Mouse (Mus musculus) left cerebral cortex, postnatal 36 days (tissue): Measurements from ENCODE around the gene Col8a2. TPM values are rescaled to one million over a fixed set of nuclear protein-coding genes. Genes with fewer than 3 reads are reported as not detected.

Source experiments
- DNase-seq, 2 experiments: peaks; one replicate each; pipeline ENCODE4 v3.0.0; 2021 to 2022; ENCODE audit warnings: low spot score in 2 of 2, mixed read lengths in 1 of 2
- intact Hi-C: fragments of 180-260 bp; cut with DNase I; formaldehyde crosslinking; loops from one replicate; pipeline ENCODE4 v1.15.1; 2025
- total RNA-seq, 2 experiments: library from RNA; stranded (reverse); gene quantifications; 2 replicates each; pipeline ENCODE4 v1.2.3; 2021

The Col8a2 gene
- 1 to 10 TPM; 1.6 to 1.7 TPM for total RNA-seq

- intact Hi-C loops, result no loop called here
- DNase-seq, result no peak
Measured at GRCm38 (mm10) chr4:126286492-126286891, at the start of gene Col8a2. Gene Col8a2, plus strand, starts transcription at chr4:126286793.

DNA sequence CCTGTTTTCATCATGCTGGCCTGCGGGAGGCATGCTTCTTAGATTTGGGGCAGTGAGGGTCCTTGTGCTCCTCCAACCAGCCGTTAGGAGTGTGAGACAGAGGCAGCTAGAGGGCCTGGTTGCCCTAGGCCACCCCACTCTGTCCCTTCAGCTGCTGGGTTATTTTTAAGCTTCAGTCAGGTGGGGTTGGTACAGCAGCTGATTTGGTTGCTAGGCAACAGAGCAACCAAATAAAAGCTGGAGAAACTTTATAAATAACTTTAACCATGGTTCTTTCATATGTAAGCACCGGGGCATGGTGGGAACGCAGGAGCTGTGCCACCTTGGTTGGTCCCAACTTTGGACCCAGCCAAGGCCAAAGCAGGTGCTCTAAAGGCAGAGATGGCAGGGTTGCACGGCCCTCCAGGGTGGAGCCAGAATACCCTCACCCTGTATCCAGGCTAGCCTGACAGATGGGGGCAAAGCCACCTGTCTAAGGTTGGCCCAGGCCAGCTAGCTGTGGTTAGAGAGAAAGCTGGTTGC is 48.8 kb upstream of the Col8a2 start:
- DNase-seq, result peak; percentile 50 to 54
- intact Hi-C loops, result loop anchor here (2.0 kb wide), 1 partner anchor 17 kb away; no protein-coding TSS in a partner anchor

GRCm38 (mm10) chr4:126239862-126240475 is 46.6 kb upstream of the Col8a2 start:
- peak; percentile 18 to 20 for DNase-seq
- intact Hi-C loops, result no loop called here

DNA sequence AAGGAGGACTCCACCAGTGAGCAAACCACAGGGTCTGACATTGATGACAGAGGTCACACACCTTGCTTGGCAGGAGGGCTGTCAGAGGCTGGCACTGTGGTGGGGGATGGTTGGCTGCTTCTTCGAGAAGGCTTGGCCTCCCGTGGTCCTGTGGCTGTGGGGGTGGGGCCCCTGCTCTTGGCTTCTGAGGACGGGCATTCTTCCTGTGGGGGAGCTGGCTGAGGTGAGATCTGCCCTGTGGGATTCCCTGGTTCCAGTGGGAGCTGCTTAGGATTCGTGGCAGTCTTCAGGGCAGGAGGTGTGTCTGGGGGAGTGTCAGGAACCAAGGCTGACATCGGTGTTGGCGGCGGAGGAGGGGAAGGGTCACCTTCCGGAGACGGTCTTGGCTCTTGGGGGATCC is 44.6 kb upstream of the Col8a2 start:
- peak in 1 of 2 experiments; percentile 3 for DNase-seq
- intact Hi-C loops, result loop anchor here (2.0 kb wide), 1 partner anchor 15 kb away; the partner anchor contains the start of gene Map7d1

DNA sequence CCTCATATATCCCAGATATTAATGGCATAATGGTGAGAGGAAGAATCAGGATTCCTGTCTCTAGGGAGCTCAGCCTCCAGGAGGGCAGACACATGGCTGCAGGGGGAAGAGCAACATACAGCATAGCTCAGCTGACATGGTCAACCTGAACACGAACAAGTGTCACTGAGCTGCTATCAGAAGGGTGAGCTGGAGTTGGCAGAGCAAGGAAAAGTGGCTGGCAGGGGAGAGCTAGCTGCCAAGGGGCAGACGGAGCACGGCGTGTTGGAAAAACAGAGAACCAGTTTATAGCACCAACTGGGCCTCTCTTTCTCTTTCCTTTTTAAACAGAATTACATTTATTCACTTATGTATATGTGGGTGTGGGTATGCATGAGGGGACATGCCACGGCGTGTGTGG is 44.1 kb upstream of the Col8a2 start:
- DNase-seq, result peak in 1 of 2 experiments; percentile 4
- intact Hi-C loops, result loop anchor here (2.0 kb wide), 1 partner anchor 14 kb away; the partner anchor contains the start of gene Map7d1

DNA sequence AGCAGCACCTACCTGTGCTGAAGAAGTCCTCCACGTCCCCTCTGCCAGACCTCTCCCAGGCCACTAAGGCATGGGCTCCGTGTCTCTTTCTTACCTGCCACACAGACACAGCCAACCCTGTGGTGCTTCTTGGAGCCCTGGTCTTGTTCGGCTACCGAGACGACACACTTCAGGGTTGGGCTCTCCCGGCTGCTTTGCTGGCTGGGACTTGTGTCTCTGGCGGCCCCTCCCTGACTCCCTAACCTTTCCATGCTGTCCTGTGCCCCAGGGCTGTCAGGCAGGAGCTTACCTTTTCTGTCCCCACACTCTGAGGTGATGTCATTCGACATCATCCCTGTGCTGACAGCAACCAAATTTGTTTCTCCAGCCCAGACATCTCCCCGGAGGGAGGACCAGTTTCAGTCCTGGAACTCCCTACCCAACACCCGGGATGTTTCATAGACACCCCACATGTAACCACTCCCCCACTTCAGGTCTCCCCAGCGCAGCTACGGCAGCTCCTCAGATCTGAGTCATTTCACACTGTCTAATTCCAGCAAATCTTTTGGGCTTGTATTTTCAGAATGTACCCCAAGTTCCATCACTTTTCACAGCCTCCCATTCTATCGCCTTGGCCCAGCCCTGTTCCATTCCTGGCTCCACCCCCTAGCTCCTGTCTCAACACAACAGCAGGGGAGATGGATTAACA is 40.2 kb upstream of the Col8a2 start:
- DNase-seq, result peak; percentile 56 to 73
- intact Hi-C loops, result no loop called here

- intact Hi-C loops, result no loop called here
- DNase-seq, result peak in 1 of 2 experiments; percentile 8
Measured at GRCm38 (mm10) chr4:126248261-126248868, 38.2 kb upstream of the Col8a2 start.

DNA sequence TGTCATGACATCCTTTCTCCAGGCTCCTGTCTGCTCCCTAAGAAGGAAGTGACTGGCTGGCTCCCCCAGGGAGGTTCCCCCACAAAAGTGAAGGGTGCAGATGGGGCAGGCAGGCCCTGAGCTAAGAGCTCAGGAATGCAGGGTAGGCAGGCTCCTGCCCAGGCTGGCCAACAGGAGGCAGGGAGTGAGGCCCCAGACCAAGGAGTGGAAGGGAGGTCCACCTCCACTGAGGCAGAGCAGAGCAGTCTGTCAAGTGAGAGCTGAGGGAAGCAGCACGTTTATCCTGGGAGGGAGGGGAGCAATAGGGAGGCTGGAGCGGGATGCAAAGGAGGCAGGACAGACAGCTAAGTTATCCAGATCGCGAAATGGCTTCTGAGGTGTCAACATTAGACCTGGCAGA is 35.9 kb upstream of the Col8a2 start:
- peak in 1 of 2 experiments; percentile 7 for DNase-seq
- intact Hi-C loops, result no loop called here

DNA sequence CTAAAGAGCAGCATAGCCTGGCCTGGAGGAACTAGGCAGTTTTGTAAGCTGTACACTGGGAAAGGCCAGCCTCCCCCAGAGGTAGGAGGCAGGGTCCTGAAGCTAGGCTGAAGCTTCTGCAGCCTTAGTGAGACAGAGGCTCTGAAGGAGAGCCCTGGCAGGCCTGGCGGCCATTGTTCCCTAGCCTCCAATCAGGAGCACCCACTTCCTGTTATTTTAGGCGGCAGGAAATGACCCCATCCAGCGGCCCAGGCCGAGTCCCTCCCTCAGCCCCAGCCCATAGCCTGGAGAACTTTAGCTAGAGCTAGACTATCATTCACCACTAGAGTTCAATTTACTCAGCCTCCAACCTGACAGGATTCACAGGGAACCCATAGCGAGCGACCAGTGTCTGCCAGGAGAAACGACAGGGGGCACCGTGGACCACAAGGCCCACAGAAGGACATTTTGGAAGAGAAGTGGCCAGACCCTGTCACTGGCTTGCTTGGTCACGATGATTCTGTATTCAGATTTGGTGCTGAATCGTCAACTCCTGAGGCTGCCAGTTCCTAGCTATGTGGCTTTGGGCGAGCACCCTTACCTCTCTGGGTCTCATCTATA is 34.8 kb upstream of the Col8a2 start:
- no peak for DNase-seq

GRCm38 (mm10) chr4:126252411-126253237 is 34.0 kb upstream of the Col8a2 start:
- DNase-seq, result peak in 1 of 2 experiments; percentile 11
- intact Hi-C loops, result no loop called here

More for the DNA sequence above, 34.8 kb upstream of the Col8a2 start:
- intact Hi-C loops, result no loop called here

DNA sequence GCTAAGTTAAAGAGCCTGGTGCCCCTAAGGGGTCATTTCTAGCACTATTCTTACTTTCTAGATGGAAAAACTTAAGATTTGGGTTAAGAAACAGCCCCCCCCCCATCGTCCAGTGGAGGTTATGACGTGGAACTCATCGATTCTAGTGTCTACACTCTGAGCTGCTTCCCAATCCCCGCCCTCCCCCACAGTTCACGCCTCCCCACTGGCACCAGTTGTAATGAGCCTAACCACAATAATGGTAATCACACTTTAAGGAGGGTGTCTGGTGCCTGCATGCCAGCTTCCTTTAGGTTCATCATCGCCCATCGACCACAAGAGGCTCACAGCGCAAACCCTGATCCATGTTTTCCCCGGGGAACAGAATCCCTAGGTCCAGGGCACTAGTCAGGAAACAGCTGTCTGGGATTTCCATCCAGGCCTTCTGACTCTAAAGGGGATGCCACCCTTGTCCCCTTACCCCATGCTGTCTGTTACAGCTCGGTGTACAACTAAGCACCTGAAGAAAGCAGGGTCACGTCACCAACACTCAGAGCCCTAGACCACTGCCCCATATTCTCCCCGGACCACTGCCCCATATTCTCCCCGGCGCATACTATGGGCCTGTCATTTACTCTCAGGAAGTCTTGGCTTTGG is 32.8 kb upstream of the Col8a2 start:
- intact Hi-C loops, result loop anchor here (2.0 kb wide), 1 partner anchor 17 kb away; no protein-coding TSS in a partner anchor

DNA sequence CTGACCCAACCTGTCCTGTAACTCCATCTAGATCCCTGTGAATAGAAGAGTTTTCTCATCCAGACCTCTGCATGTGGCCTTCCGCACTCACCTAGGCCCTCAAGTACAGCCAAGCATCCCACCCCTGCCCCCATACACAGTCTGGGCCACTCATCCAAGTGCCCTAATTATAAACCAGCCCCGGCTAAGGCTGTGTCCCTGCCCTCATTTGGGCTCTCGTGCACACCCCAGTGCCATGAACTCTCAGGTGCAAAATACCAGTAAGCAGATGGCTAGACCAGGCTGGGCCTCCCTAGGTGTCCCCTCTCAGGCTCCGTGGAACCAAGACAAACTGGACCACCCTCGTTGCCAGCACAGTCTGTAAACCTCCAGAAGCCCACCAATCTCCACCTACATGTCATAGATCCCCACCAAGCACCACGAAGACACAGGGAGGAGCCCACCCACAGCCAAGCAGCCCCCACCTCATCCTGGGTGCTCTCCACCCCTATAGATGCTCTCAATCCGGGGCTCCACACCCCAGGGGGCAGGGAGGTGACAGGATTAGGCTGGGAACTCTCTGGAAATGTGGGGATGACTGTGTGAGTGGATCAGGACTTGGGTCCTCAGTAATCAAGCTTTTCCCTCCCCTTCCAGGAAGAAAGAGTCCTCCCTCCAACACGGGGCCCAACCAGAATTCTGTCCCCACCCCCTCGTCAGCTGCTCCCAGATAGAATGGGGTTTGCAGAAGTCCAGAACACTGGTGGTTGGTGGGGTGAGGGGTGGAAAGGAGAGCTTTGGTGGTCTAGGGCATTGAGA is 32.1 kb upstream of the Col8a2 start:
- peak in 1 of 2 experiments; percentile 76 for DNase-seq
- intact Hi-C loops, result loop anchor here (2.0 kb wide), 1 partner anchor 18 kb away; no protein-coding TSS in a partner anchor

More for the DNA sequence above, 32.8 kb upstream of the Col8a2 start:
- no peak for DNase-seq

GRCm38 (mm10) chr4:126255113-126256001 is 31.2 kb upstream of the Col8a2 start:
- peak in 1 of 2 experiments; percentile 50 for DNase-seq
- intact Hi-C loops, result loop anchor here (2.0 kb wide), 2 partner anchors 13 to 19 kb away; no protein-coding TSS in a partner anchor

DNA sequence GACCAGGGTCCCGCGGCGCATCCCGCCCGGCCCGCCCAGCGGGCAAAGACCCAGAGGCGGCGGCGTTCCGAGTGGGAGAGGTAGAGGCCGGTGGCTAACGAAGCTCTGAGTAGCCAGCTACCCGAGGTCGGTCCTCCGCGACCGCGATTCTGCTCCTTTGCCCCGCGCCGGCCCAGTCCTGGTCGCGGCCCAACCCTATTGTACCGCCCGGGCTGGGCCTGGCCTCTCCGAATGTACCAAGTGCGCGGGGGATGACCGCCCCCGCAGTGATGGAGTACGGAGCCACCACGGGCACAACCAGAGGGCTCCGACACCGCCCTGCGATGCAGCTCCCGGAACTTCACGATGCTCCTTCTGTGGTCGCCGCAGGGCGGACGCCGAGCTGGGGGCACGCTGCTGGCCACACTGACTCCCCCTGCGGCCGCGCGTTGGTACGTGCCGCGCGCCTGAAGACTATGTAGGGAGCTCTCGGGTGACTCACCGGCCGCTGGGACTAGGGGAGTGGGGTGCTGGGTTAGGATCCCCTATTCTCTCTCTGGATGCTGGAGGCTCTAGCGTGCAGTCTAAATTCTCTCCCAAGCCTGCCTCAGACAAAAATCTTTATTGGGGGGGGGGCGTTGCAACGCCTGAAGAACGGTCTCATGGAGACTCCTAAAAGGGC is 30.3 kb upstream of the Col8a2 start, which contains the start of gene Map7d1:
Gene Map7d1 (minus strand): TSS at position 213 of the 661 bp plus-strand sequence.
- intact Hi-C loops, result loop anchor here (2.0 kb wide), 1 partner anchor 13 kb away; no protein-coding TSS in a partner anchor
- peak; percentile 89 for DNase-seq

DNA sequence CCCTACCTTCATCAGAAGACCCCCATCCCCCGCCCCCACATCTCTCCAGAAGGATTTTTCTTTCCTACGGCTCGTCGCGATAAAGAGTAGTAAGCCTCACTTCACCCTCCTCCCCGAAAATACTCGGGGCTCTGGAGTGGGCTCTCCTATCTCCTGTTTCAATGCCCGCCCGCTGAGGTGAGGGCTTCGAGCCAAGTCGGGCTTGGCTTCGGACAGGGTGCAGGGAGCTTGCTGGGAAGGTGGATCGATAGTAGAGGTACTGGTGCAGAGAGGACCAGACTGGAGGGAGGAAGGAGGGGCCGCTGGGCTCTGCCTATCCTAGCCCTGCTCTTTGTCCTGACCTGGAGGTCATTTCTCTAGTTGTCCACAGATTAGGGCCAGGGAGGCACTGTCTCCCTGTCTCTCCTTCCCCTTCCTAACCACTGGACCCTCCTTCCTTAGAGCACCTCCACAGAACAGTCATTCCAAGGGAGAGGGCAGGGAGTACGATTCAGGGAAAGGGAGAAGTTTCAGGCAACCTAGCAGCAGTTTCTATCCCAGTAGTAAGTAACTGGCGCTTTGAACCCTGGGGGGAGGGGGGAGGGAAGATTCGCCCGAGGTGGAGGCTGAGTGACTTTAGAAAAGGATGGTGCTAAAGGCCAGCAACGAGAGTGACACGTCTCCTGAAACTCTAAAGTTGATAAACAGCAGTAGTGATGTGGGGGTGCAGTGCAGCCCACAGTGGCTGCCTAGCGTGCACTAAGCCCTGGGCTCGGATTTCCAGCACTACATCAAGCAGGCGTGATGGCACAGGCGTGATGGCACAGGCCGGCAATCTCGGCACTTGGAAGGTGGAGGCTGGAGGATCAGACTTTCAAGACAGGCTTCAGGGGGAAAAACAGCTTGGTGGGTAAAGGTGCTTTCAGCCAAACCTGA is 29.4 kb upstream of the Col8a2 start:
- peak in 1 of 2 experiments; percentile 22 for DNase-seq
- intact Hi-C loops, result loop anchor here (2.0 kb wide), 1 partner anchor 14 kb away; no protein-coding TSS in a partner anchor
